Mouse (Mus musculus): ENCODE measurements around the gene Zcchc14. TPM values are rescaled to one million over a fixed set of nuclear protein-coding genes. Genes with fewer than 3 reads are reported as not detected.
A peak's percentile ranks its signal among the peaks of the same experiment; 100 is the strongest.

The Zcchc14 gene
- total RNA-seq, 2 experiments from 2014 or later, result 61.3 to 75.3 TPM

DNA sequence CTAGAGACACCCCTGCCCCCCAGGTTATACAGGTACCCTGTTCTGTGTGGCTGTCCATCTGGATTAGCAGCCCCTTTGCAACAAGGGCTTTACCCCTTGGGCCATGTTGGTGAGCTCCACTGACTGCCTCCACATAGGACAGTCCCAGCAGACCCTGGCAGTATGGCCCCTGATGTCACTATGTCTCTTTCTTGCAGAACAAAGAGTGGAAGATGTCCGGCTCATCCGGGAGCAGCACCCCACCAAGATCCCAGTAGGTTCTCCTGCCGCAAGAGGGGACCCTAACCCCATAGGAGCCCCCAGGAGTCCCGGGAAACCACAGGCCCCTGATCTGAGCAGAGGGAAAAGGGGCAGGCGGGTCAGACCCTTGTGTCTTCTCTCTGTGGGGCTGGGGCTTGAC lies 59.4 kb downstream of the Zcchc14 start:
- intact Hi-C loops (cut with DNase I), result no loop called here
- DNase-seq (ENCODE audit: low spot score in 2 of 2), result no peak

DNA sequence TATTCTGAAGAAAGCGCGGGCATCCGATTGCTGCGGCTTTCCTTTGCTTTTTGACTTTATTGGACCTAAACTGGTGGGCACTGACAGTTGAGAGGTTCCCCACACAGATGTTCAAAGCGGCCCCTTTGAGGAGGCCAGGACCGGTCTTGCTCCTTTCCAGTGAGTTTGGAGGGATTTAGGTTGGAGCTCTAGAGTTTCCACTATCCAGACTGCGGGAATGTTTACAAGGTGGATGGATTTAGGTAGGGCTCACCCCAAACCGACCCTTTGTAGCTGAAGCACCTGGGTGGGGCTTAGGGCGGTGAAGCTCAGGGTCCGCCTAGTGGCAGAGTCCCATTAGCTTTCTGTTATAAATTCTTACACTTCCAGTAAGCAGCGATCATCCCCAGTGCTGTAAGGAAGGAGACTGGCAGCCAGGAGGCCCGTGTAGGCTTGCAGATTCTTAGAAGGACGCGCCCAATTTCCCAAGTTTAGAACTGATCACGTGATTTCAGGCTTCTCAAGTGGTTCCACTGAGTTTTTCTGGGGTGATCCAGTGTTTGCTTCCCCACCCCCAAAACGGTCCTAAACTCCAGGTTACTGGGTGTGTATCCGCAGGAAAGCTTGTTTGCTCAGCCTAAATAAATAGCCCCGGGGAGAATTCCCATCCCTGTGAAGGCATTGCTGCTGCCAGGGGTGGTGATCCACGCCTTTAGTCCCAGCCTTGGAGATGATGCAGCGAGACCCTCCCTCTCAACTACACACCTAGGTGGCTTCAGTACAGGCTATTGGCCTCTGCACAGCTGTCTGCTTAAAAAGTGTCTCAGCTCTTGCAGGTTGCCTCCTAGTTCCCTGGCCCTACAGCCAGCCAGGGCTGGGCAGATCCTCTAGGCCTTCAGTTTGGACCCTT lies 61.3 kb downstream of the Zcchc14 start:
- no peak for DNase-seq (ENCODE audit: low spot score in 2 of 2)
- intact Hi-C loops (cut with DNase I), result no loop called here

DNA sequence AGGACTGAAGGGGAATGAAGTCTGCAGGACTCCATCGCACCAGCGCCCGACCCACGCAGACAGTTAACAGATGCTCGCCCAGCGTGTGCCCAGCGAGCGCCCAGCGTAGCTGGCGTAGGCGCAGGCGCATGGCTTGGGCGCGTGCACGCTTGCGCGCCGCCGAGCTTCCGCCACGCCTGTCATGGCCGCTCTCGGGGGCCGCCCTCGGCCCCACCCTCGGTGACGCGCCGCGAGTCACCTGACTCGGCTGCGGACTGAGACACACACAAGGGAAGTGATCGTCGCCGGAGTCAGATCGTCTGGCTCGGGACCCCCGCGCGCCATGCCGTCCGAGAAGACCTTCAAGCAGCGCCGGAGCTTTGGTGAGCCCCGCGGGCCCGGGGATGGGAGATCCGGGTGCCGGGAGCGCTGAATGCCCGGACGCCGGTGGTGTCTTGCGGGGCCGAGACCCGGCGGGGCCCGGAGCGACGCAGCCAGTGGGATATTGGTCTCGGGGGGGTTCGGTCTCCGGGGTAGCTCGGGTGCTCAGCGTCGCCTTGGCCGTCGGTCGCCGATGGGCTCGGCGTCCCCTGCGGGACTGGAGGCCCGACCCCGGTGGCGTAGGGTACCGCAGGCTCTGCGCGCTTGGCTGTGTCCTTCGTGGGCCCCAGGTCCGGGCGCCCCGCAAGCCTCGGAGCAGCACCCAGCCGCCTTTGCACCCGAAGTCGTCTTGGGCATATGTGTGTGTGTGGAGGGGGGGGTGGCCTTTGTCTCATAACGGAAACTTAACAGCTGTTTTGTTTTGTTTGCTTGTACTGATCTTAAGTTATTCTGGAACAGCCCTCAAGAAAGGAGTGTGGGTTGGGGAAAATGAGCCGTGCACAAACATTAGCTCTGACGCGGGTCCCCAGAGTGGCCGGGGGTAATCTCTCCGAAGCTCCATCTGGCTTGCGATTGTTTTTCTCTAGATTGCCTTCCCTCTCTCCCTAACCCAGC lies 62.2 kb downstream of the Zcchc14 start, which contains the start of gene Map1lc3b:
Map1lc3b (plus strand) TSS at position 159 of the 975 bp plus-strand sequence.
- intact Hi-C loops (cut with DNase I), result no loop called here
- DNase-seq (ENCODE audit: low spot score in 2 of 2), result peak; percentile 94 to 98

DNA sequence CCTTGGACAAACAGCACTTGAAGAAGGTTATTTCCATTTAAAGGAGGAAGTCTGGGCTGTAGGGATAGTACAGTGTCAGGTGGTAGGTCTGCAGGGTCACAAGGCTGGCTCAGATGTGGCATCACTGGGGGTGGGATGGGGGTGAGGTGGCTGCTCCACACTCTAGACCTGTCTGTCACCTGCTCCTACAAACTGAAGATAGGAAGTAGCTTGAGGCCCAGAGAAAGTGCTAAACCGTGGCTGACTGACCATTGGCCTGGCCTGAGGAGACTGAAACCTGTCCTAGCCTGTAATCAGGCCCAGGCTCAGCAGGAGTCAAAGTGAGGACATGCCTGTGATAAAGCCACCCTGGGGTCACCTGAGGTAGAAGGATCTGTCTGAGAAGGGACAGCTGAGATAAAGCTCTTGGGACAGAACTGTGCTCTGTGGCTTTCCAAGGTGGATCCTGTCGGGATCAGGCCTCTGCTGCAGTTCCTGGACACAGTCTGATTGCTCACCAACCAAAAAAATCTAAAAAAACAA lies 63.4 kb downstream of the Zcchc14 start:
- intact Hi-C loops (cut with DNase I), result no loop called here

DNA sequence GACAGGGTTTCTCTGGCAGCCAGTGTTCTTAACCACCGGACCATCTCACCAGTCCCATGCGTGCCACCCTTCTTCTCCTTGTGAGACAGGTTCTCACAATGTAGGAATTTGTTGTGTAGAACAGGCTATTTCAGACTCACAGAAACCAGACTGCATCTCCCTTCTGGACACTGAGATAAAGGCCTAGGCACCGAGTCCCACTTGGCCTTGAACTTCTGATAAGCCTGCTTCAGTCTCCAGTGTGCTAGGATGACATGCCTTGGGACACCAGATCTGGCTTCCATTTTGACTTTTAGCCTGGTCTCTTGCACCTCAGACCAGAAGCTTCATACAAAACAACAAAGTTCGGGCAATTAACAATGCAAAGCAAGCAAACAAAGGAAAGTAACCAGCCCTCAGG lies 64.0 kb downstream of the Zcchc14 start:
- no peak for DNase-seq (ENCODE audit: low spot score in 2 of 2)
- intact Hi-C loops (cut with DNase I), result no loop called here

More for the DNA sequence above, 63.4 kb downstream of the Zcchc14 start:
- DNase-seq (ENCODE audit: low spot score in 2 of 2), result no peak

DNA sequence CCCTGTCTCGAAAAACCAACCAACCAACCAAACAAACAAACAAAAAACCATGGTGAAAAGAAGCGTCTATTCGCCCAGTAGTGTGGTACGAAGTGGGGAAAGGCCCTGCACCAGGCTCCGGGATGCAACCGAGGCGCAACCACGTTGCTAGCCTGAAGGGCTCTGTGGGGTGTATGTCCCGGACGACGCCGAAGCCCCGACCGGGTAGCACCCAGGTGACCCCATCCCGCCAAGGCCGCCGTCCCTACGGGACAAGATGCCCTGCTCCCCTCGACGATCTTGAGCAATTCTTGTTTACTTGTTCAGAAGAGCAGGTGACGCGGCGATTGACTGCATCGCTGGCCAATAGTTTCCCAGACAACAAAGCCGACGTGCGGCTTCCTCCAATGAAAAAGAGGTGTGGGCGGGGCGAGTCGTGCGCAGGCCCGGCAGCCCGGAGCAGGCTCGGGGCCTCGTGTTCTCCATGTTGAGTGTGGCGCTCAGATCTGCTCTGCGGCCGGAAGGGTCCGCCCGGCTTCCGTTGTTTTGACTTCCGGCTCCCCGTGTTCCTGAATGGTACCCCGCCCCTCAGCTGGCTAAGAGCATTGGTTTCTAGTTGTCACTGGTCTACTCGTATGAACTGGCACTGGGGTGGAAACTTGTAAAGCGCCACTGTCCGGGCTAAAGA lies 67.4 kb downstream of the Zcchc14 start:
- intact Hi-C loops (cut with DNase I), result no loop called here
- peak; percentile 100 for DNase-seq (ENCODE audit: low spot score in 2 of 2)

DNA sequence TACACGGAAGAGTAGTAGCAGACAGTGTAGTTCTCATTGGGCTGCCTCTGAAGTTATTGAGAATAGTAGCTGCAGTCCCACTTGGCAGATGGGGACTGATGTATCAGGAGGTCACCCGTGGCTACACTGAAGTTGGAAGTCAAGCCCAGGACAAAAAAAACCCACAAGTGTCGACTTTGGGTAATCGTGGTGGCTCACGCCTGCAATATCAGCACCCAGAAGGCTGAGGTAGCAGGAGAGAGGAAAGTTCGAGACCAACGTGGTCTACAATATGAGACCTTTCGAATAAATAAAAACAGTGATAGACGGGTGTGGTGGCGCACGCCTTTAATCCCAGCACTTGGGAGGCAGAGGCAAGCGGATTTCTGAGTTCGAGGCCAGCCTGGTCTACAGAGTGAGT lies 68.0 kb downstream of the Zcchc14 start:
- intact Hi-C loops (cut with DNase I), result no loop called here
- no peak for DNase-seq (ENCODE audit: low spot score in 2 of 2)

DNA sequence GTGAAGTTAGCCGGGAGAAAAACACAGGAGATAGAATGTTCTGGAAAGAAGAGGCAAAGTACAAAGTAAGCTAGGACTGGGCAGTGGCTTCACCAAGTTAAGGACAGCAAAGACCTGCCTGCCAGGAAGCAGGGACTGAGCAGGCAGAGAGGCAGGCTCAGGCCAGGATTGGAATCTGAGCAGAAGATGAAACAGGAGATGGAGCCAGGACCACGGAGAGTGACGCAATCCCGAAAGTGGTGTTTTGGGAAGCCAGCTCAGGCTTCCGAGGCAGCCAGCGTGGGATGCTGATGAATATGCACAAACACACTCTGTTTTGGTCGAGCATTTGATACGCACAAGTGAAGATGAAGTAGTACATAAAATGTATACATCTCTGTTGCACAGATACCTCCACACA lies 69.0 kb downstream of the Zcchc14 start:
- intact Hi-C loops (cut with DNase I), result no loop called here
- DNase-seq (ENCODE audit: low spot score in 2 of 2), result no peak

DNA sequence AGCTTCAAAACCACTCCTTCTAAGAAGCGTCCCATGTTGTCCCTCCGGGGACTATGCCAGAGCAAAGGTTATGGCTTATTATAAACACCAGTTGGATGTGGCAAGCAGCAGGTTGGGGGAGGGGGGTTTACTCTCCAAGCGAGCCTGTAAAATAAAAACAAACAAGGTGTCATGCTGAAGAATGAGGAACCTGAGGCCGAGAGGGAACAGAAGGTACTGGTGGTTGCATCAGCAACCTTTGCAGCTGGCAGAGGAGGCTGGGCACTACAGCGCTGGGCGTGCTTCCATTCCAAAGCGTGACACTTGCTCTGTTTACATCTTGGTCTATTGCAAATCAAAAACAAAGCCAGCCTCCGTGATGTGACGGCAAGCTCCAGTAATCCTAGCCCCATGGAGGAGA lies 72.2 kb downstream of the Zcchc14 start:
- intact Hi-C loops (cut with DNase I), result no loop called here

GRCm38 (mm10) chr8:121578676-121579451 lies 73.8 kb downstream of the Zcchc14 start, which contains the start of gene Fbxo31:
Gene Fbxo31 (minus strand): TSS chr8:121578806.
- DNase-seq (ENCODE audit: low spot score in 2 of 2), result peak; percentile 91 to 93
- intact Hi-C loops (cut with DNase I), result loop anchor here (5.0 kb wide), 1 partner anchor 467 kb away; no protein-coding TSS in a partner anchor

More for the DNA sequence above, 72.2 kb downstream of the Zcchc14 start:
- DNase-seq (ENCODE audit: low spot score in 2 of 2), result no peak

DNA sequence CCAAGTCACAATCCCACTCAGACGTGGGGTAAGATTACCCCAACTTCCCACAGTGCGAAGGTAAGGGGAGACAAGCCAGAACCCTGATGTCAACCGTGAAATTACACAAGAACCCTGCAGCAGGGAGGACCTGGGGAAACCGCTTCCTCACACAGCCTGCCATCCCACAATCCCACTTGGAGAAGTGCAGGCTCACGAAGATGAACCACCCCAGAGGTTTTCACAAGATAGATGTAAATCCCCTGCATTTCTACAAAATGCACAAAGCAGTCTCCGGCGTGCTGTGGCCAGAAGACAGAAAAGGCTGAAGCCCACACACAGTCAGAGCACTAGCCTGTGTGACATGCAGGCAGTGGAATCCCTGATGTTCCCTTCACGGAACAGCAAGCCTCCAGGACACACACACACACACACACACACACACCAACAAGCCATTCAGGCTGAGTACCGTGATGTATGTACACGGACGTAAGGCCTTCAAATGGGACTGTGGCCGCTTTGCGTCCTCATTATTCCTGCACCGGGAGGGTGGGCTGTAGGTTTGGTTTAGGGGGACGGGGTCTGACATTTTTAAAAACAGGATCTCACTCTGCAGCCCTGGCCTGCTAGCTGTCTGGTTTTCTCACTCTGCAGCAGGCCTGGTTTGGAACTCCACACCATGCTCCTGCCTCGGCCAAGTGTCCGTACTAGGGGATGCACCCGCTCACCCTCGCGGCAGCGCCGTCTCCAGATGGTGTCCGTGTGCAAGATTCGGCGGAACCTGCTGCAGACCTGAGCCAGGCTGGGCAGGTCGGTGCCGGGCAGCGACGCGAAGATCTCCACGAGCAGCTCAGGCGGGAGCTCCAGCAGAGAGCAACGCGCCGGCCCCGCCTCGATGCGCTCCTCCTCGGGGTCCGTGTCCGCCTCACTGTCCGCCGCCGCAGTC lies 74.7 kb downstream of the Zcchc14 start:
- DNase-seq (ENCODE audit: low spot score in 2 of 2), result peak in 1 of 2 experiments; percentile 45
- intact Hi-C loops (cut with DNase I), result loop anchor here (5.0 kb wide), 1 partner anchor 466 kb away; no protein-coding TSS in a partner anchor

DNA sequence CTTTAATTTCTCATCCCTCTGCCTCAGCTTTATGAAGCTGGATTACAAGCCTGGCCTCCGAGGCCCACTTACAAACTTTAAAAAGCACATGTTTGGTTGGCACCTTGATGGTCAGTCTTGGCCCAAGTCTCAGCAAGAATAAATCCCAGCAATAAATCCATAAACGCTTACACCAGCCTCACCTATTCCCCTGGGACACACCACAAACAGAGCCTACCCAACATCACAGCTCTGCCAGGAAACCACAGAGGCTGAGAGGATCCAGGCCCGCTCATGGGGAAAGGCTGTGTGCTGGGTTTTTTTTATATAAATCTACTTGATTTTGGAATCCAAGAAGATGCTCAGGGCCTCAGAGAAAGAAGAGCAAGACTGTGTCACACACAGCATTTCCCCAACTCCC lies 77.0 kb downstream of the Zcchc14 start:
- no peak for DNase-seq (ENCODE audit: low spot score in 2 of 2)
- intact Hi-C loops (cut with DNase I), result loop anchor here (5.0 kb wide), 1 partner anchor 463 kb away; no protein-coding TSS in a partner anchor

DNA sequence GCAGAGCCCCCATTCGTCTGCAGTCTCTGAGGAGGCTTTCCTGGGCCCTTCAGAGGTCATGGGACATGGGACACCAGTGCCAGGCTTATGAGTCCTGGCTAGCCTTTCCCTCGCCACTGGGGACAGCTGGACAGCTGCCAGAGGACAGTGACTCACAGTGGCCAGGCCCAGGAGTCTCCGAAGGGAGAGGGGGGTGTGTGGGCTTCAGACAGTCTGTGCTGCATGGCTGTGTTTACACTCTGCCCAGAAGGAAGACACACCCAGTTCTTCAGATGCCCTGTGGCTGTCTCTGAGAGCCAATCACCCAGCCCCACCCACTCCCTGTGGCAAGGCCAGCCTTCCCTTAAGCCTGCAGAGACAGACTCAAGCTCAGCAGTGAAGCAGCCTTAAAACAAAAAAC lies 79.4 kb downstream of the Zcchc14 start:
- intact Hi-C loops (cut with DNase I), result no loop called here
- DNase-seq (ENCODE audit: low spot score in 2 of 2), result no peak

DNA sequence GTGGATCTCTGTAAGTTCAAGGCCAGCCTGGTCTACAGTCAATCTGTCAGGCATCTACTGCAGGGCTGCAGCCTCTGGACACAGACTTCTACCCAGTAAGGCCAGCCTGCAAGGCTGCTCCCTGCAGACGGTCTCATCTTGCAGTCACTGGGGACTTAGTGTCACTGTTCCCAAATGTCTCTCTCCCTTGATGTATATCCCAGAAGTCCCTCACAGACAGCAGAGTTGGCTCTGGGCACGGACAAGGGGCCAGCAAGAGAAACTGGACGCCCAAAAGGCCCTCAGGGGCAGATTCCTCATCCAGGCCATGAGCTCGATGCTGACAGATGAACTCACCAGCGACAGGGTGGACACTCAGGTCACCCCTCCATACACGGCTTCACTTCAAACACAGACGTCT lies 80.6 kb downstream of the Zcchc14 start:
- intact Hi-C loops (cut with DNase I), result no loop called here
- DNase-seq (ENCODE audit: low spot score in 2 of 2), result no peak

DNA sequence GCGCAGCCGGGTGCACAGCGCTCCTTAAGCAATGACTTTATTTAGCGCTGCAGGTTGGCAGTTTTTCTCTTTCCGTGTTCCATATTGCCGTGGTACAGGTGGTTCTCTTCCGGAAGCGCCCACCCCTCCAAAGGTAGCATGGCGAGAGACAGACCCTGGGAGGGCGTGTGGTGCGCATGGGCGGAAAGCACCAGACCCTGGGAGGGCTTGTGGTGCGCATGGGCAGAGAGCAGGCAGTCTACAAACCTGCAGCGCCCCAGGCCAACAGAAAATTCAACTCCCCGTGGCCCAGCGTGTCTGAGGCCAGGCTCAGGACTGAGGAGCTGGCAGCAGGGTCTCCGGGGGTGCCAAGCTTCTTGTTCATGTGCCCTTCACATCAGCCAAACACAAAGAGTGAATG lies 81.9 kb downstream of the Zcchc14 start:
- no peak for DNase-seq (ENCODE audit: low spot score in 2 of 2)
- intact Hi-C loops (cut with DNase I), result no loop called here

DNA sequence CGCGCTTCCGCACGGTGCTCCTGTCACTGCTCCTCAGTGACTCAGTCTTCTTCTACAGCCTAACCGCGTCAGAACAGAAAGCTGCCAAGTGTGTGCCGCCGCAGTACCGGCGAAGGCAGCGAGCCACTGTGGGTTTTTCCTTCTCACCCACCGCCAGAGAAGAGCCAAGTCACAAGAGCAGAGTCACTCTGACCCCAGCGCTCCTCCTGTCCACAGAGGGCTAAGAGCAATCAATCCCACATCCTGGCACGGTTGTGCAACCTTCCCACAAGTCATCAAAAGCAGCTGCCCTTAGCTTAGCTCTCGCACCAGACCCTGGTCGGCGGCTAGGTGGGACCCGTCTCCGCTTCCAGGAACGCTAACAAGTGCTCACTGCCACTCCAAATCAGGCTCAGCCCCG lies 82.4 kb downstream of the Zcchc14 start:
- peak in 1 of 2 experiments; percentile 61 for DNase-seq (ENCODE audit: low spot score in 2 of 2)
- intact Hi-C loops (cut with DNase I), result no loop called here

- no peak for DNase-seq (ENCODE audit: low spot score in 2 of 2)
- intact Hi-C loops (cut with DNase I), result no loop called here
Measured at GRCm38 (mm10) chr8:121568321-121568720, 84.4 kb downstream of the Zcchc14 start.
